ENCODE assay signal across 11 mouse cellular contexts in genomic region chr11:77892883-77893282, GRCm38 (mm10). TPM values are rescaled to one million over a fixed set of nuclear protein-coding genes. Genes with fewer than 3 reads are reported as not detected.
DNase-seq lines count a peak whose midpoint lies in the region; ATAC-seq and TF ChIP-seq lines count a peak whose summit lies in the region.
"Had no signal": no experiment of that assay in that cellular context is flagged by ENCODE, and none has a peak within 500 bp of the region (broad histone marks: within the 10 kb centered on the region; RNA-seq: fewer than 3 reads in every experiment).

No protein-coding gene starts in this region.

- H3K9me3 ChIP-seq in heart, embryonic 13.5 days: no peaks in the 10 kb centered on the region
- no peaks in the 10 kb centered on the region for H3K9me3 ChIP-seq in heart, embryonic 11.5 days (replicated peaks; ENCODE audit: control insufficient read depth, low read length)
- no peaks in the 10 kb centered on the region for H3K9me3 ChIP-seq in embryonic facial prominence, embryonic 10.5 days
- H3K9me3 ChIP-seq in hindbrain, postnatal 0 days (ENCODE audit: low read length): no peaks in the 10 kb centered on the region
- H3K9me3 ChIP-seq in midbrain, postnatal 0 days (ENCODE audit: low read length): no peaks in the 10 kb centered on the region
- H3K9me3 ChIP-seq: limb, embryonic 13.5 days had no signal

- TF ChIP-seq CTCF in hindbrain, postnatal 0 days (IDR thresholded peaks at IDR 0.05; ENCODE audit: low read depth): no peak
- TF ChIP-seq CTCF in midbrain, postnatal 0 days (IDR thresholded peaks at IDR 0.05): no peak

- no peak for DNase-seq in embryonic facial prominence, embryonic 10.5 days (ENCODE audit: low spot score)
- DNase-seq in hindbrain, postnatal 0 days (ENCODE audit: low spot score): no peak
- DNase-seq in midbrain, postnatal 0 days (ENCODE audit: low spot score): no peak
- DNase-seq in right cerebral cortex, postnatal 10 days (ENCODE audit: low spot score in 2 of 2): no peak
- no peak for DNase-seq in frontal cortex, postnatal 25 days (ENCODE audit: low spot score in 2 of 2)
- no peak for DNase-seq in testis, postnatal 14 days (ENCODE audit: low spot score)

- H3K4me2 ChIP-seq in heart, embryonic 13.5 days: peak overlapping the region; percentile 50; the same call in 1 of the 2 replicates
- H3K4me2 ChIP-seq in heart, embryonic 11.5 days: no peak overlapping the region
- H3K4me2 ChIP-seq in hindbrain, postnatal 0 days (ENCODE audit: low read depth, low read length): no peak overlapping the region
- no peak overlapping the region for H3K4me2 ChIP-seq in midbrain, postnatal 0 days (ENCODE audit: low read depth, low read length, poor library complexity, severe bottlenecking)

- no peak overlapping the region for H3K4me3 ChIP-seq in heart, embryonic 13.5 days
- no peak overlapping the region for H3K4me3 ChIP-seq in heart, embryonic 11.5 days (ENCODE audit: low read depth, low read length)
- H3K4me3 ChIP-seq in embryonic facial prominence, embryonic 10.5 days: peak overlapping the region; percentile 39
- H3K4me3 ChIP-seq in hindbrain, postnatal 0 days (ENCODE audit: low read length): no peak overlapping the region
- H3K4me3 ChIP-seq in midbrain, postnatal 0 days (ENCODE audit: low read depth, low read length): no peak overlapping the region
- H3K4me3 ChIP-seq: limb, embryonic 13.5 days had no signal

- H3K27me3 ChIP-seq in heart, embryonic 13.5 days (replicated peaks): peaks cover 22% of the 10 kb centered on the region
- peaks cover 16% of the 10 kb centered on the region for H3K27me3 ChIP-seq in heart, embryonic 11.5 days (ENCODE audit: control insufficient read depth, insufficient read depth, low read length)
- H3K27me3 ChIP-seq in embryonic facial prominence, embryonic 10.5 days (replicated peaks; ENCODE audit: low read depth, poor library complexity, severe bottlenecking): peaks cover 85% of the 10 kb centered on the region
- no peaks in the 10 kb centered on the region for H3K27me3 ChIP-seq in hindbrain, postnatal 0 days (ENCODE audit: insufficient read depth, low read length)
- H3K27me3 ChIP-seq in midbrain, postnatal 0 days (ENCODE audit: insufficient read depth, low read length): no peaks in the 10 kb centered on the region

- H3K27ac ChIP-seq in heart, embryonic 13.5 days (replicated peaks): peak overlapping the region; percentile 87
- no peak overlapping the region for H3K27ac ChIP-seq in heart, embryonic 11.5 days (ENCODE audit: low read depth, low read length)
- peak overlapping the region; percentile 81; the same call in 1 of the 2 replicates for H3K27ac ChIP-seq in embryonic facial prominence, embryonic 10.5 days (replicated peaks)
- peak overlapping the region; percentile 81 for H3K27ac ChIP-seq in hindbrain, postnatal 0 days
- peak overlapping the region; percentile 74 for H3K27ac ChIP-seq in midbrain, postnatal 0 days (ENCODE audit: low read depth, low read length)

- no peak for ATAC-seq in heart, embryonic 13.5 days (ENCODE audit: extremely low read depth, insufficient number of reproducible peaks, low FRiP score, low TSS enrichment)
- no peak for ATAC-seq in heart, embryonic 11.5 days (replicated peaks; ENCODE audit: insufficient number of reproducible peaks, low FRiP score, low TSS enrichment)
- no peak for ATAC-seq in hindbrain, postnatal 0 days
- no peak for ATAC-seq in midbrain, postnatal 0 days (ENCODE audit: low FRiP score)

- WGBS in heart, embryonic 13.5 days: 17% methylated on average over 5 of the region's 5 CpGs
- 13% methylated on average over 5 of the region's 5 CpGs for WGBS in heart, embryonic 11.5 days (ENCODE audit: insufficient replicate concordance)
- 6% methylated on average over 5 of the region's 5 CpGs for WGBS in embryonic facial prominence, embryonic 10.5 days
- WGBS in hindbrain, postnatal 0 days: 9% methylated on average over 5 of the region's 5 CpGs
- WGBS in midbrain, postnatal 0 days: 7% methylated on average over 5 of the region's 5 CpGs

- no peak overlapping the region for H3K9ac ChIP-seq in heart, embryonic 13.5 days
- H3K9ac ChIP-seq in heart, embryonic 11.5 days (ENCODE audit: low read depth, low read length): no peak overlapping the region
- H3K9ac ChIP-seq in hindbrain, postnatal 0 days (replicated peaks; ENCODE audit: low read length): no peak overlapping the region
- H3K9ac ChIP-seq in midbrain, postnatal 0 days (replicated peaks; ENCODE audit: low read length, poor library complexity, severe bottlenecking): 0 out of 2 replicates have a peak overlapping the region, but pooled peaks have one; percentile 13
- H3K9ac ChIP-seq: limb, embryonic 13.5 days had no signal

- no peaks in the 10 kb centered on the region for H3K36me3 ChIP-seq in heart, embryonic 13.5 days
- no peaks in the 10 kb centered on the region for H3K36me3 ChIP-seq in heart, embryonic 11.5 days (ENCODE audit: control insufficient read depth, insufficient read depth, low read length)
- no peaks in the 10 kb centered on the region for H3K36me3 ChIP-seq in embryonic facial prominence, embryonic 10.5 days (replicated peaks)
- H3K36me3 ChIP-seq in hindbrain, postnatal 0 days (ENCODE audit: insufficient read depth, low read length): no peaks in the 10 kb centered on the region
- H3K36me3 ChIP-seq in midbrain, postnatal 0 days (ENCODE audit: insufficient read depth, low read length): no peaks in the 10 kb centered on the region
- H3K36me3 ChIP-seq: limb, embryonic 13.5 days had no signal

- peaks cover 40% of the 10 kb centered on the region for H3K4me1 ChIP-seq in heart, embryonic 13.5 days
- H3K4me1 ChIP-seq in heart, embryonic 11.5 days (ENCODE audit: control insufficient read depth, insufficient read depth, low read length): peaks cover 24% of the 10 kb centered on the region
- peaks cover 53% of the 10 kb centered on the region for H3K4me1 ChIP-seq in embryonic facial prominence, embryonic 10.5 days
- peaks cover 53% of the 10 kb centered on the region for H3K4me1 ChIP-seq in hindbrain, postnatal 0 days (ENCODE audit: insufficient read depth, low read length)
- peaks cover 31% of the 10 kb centered on the region for H3K4me1 ChIP-seq in midbrain, postnatal 0 days (ENCODE audit: insufficient read depth, low read length)

RNA-seq across cellular contexts. Expression of gene Pipox, which starts 1.0 kb away (rescaled TPM):
- 4.6 and 4.9 TPM in 2 replicates for polyA plus RNA-seq in heart, embryonic 13.5 days (2015; fragmentation: Nextera tagmentation; extraction: Ambion mirVana)
- 1.8 and 2.4 TPM in 2 replicates for polyA plus RNA-seq in heart, embryonic 11.5 days (2014; fragmentation: Nextera tagmentation; extraction: Ambion mirVana)
- 2.1 and 2.7 TPM in 2 replicates for polyA plus RNA-seq in embryonic facial prominence, embryonic 10.5 days (2016; fragmentation: Nextera tagmentation; extraction: Ambion mirVana)
- 2.8 and 6.8 TPM in 2 replicates for total RNA-seq in hindbrain, postnatal 0 days (2014; rRNA removed)
- polyA plus RNA-seq in hindbrain, postnatal 0 days (2015; fragmentation: Nextera tagmentation; extraction: Ambion mirVana): 4.4 and 4.6 TPM in 2 replicates
- total RNA-seq in midbrain, postnatal 0 days (2014; rRNA removed): 3.4 and 3.6 TPM in 2 replicates
- polyA plus RNA-seq in midbrain, postnatal 0 days (2015; fragmentation: Nextera tagmentation; extraction: Ambion mirVana): 3.8 and 5.1 TPM in 2 replicates
- total RNA-seq: gastrocnemius, adult 18-20 months had no signal

RNA-seq across cellular contexts. Expression of gene Sez6, which starts 37.7 kb away (rescaled TPM):
- 0.09 and 0.20 TPM in 2 replicates for polyA plus RNA-seq in heart, embryonic 13.5 days (2015; fragmentation: Nextera tagmentation; extraction: Ambion mirVana)
- 0.09 TPM in 1 of 2 replicates, not detected in the other for polyA plus RNA-seq in heart, embryonic 11.5 days (2014; fragmentation: Nextera tagmentation; extraction: Ambion mirVana)
- polyA plus RNA-seq in embryonic facial prominence, embryonic 10.5 days (2016; fragmentation: Nextera tagmentation; extraction: Ambion mirVana): 2.3 and 2.5 TPM in 2 replicates
- 175 and 177 TPM in 2 replicates for total RNA-seq in hindbrain, postnatal 0 days (2014; rRNA removed)
- polyA plus RNA-seq in hindbrain, postnatal 0 days (2015; fragmentation: Nextera tagmentation; extraction: Ambion mirVana): 113 and 127 TPM in 2 replicates
- total RNA-seq in midbrain, postnatal 0 days (2014; rRNA removed): 160 and 173 TPM in 2 replicates
- 121 and 125 TPM in 2 replicates for polyA plus RNA-seq in midbrain, postnatal 0 days (2015; fragmentation: Nextera tagmentation; extraction: Ambion mirVana)
- polyA plus RNA-seq: spleen, adult 2 months had no signal

Comparison
In these comparisons a context has a peak if more than half of its experiments do, and no peak if none do; other contexts are left out.
1. RNA of gene Sez6, which starts 37.7 kb away (polyA plus RNA-seq): 113 to 127 TPM in hindbrain, postnatal 0 days and 121 to 125 TPM in midbrain, postnatal 0 days; 2.3 to 2.5 TPM in embryonic facial prominence, embryonic 10.5 days, 0.09 to 0.20 TPM in heart, embryonic 13.5 days and 0.09 TPM in heart, embryonic 11.5 days; every median in the first group is over 10 times any median in the second.